Mouse (Mus musculus) liver, embryonic 13.5 days (tissue): ENCODE results near the gene Cd19. TPM values are rescaled to one million over a fixed set of nuclear protein-coding genes. Genes with fewer than 3 reads are reported as not detected.

Experiments used
- ATAC-seq: fragments of 200-750 bp; cut with Nextera tagmentation; 2 replicates; pipeline ENCODE4 v1.8.0; 2017; ENCODE audit warnings: low read depth, mild to moderate bottlenecking, moderate number of reproducible peaks, moderate library complexity
- DNase-seq: peaks from one replicate; pipeline ENCODE4 v3.0.0; 2022
- H3K27ac ChIP-seq: fragments of 300-500 bp; sonication (generic); 2 replicates; pipeline ENCODE4 v1.5.1; 2015; ENCODE audit warnings: moderate library complexity, mild to moderate bottlenecking, inconsistent platforms
- H3K27me3 ChIP-seq: fragments of 300-500 bp; sonication (generic); 2 replicates; pipeline ENCODE4 v1.6.1; 2015; ENCODE audit warnings: mild to moderate bottlenecking, inconsistent platforms
- H3K36me3 ChIP-seq: fragments of 300-500 bp; sonication (generic); 2 replicates; pipeline ENCODE4 v1.6.1; 2015; ENCODE audit warnings: mild to moderate bottlenecking, inconsistent platforms
- H3K4me1 ChIP-seq: fragments of 300-500 bp; sonication (generic); replicated peaks from 2 replicates; pipeline ENCODE4 v1.6.1; 2015; ENCODE audit warnings: inconsistent platforms
- H3K4me2 ChIP-seq: fragments of 300-500 bp; sonication (generic); 2 replicates; pipeline ENCODE4 v1.6.1; 2015; ENCODE audit warnings: inconsistent platforms, mild to moderate bottlenecking, moderate library complexity
- H3K4me3 ChIP-seq: fragments of 300-500 bp; sonication (generic); replicated peaks from 2 replicates; pipeline ENCODE4 v1.5.1; 2015; ENCODE audit warnings: mild to moderate bottlenecking, inconsistent platforms
- H3K9ac ChIP-seq: fragments of 300-500 bp; sonication (generic); 2 replicates; pipeline ENCODE4 v1.6.1; 2015; ENCODE audit warnings: mild to moderate bottlenecking, inconsistent platforms
- H3K9me3 ChIP-seq: fragments of 300-500 bp; sonication (generic); replicated peaks from 2 replicates; pipeline ENCODE4 v1.6.1; 2016; ENCODE audit warnings: inconsistent platforms
- WGBS: fragments of 180-500 bp; shearing (Covaris S2); methylation state at CpG from one replicate; pipeline ENCODE4 v1.1.7; 2015; ENCODE audit not compliant: insufficient replicate concordance; 5-methylcytosine and 5-hydroxymethylcytosine counted together
- polyA plus RNA-seq: library from polyadenylated mRNA; unstranded; fragments of >200 nt; fragmentation: Nextera tagmentation; extraction: Ambion mirVana; gene quantifications from 2 replicates; pipeline ENCODE4 v1.2.1, GENCODE M21; 2015

Cd19 gene
- polyA plus RNA-seq, 1 experiment from 2014 or later: 0.23 TPM

DNA sequence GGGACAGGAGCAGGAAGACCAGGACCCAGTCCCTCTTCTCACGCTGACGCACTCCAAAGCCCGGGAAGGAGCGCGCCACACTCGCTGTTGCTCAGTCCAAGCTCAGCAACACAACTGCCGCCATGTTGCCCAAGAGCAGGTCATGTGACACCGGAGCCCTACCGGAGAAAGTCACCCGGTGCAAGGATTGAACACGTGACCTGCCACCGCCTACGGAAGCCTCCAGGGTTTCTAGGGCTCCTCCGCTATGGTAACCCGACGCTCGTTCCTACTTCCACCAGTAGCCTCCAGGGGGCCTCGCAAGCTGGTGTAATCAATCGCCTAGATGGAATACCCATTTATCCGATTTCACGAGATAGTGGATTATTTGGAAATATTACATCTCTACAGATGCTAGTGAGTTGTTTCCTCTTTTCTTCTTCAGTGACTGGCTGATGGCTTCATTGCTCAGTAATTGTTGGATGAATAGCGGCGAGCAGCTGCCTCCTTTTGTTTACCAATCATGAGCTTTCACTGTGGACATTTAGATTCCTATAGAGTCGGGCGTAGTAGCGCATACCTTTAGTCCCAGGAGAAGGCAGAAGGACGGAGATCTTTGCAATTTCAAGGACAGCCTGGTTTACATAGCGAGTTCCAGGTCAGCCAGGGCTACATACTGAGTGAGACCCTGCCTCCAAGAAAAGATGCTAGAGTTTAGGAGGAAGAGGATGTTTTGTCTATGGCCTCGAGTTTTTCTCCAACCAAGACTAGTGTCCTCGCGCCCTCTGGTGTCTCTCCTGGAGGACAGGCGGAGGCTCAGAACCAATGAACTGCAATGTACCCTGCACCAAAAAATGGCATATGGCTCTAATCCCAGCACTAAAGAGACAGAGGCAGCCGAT is 37.2 kb downstream of the Cd19 start, which contains the start of gene Spns1:
Spns1 (minus strand) TSS at position 173 of the 881 bp plus-strand sequence.
- Histone ChIP-seq H3K36me3 (peaks cover 22% of the 10 kb centered on the region), H3K4me2 (peak within 1 kb of the TSS; percentile 96), H3K9ac (peak within 1 kb of the TSS; percentile 82), H3K27ac (peak within 1 kb of the TSS; percentile 71), H3K9me3 (no peaks in the 10 kb centered on the region), H3K4me3 (peak within 1 kb of the TSS; percentile 86), H3K4me1 (peaks cover 36% of the 10 kb centered on the region), H3K27me3 (no peaks in the 10 kb centered on the region)
- ATAC-seq: peak; percentile 92
- peak; percentile 94 for DNase-seq
- WGBS: under 1% methylated on average over 33 of the region's 33 CpGs

DNA sequence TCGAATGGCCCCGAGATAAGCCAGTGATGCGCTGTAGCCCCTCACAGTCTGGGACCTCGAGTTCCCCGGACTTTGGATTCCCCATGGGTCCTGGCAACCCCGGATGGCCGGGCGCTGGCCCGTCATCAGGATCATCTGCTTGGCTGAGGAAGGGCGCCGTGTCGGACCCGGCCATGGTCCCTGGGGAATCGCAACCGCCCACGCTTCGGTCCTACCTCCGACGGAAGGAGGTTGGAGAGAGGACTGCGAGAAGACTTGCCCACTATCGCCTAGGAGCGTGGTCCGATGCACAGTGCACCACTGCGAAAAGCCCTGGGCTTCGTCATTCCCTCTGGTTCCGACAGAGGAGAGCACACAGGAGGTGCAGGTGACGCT is 37.8 kb downstream of the Cd19 start:
- Histone ChIP-seq H3K4me2 (peak overlapping the region; percentile 96), H3K9ac (peak overlapping the region; percentile 82), H3K4me3 (peak overlapping the region; percentile 86), H3K36me3 (peaks cover 28% of the 10 kb centered on the region), H3K4me1 (peaks cover 36% of the 10 kb centered on the region), H3K27me3 (no peaks in the 10 kb centered on the region), H3K9me3 (no peaks in the 10 kb centered on the region), H3K27ac (peak overlapping the region; percentile 71)
- ATAC-seq: peak; percentile 61
- DNase-seq: no peak
- WGBS: under 1% methylated on average over 27 of the region's 27 CpGs

DNA sequence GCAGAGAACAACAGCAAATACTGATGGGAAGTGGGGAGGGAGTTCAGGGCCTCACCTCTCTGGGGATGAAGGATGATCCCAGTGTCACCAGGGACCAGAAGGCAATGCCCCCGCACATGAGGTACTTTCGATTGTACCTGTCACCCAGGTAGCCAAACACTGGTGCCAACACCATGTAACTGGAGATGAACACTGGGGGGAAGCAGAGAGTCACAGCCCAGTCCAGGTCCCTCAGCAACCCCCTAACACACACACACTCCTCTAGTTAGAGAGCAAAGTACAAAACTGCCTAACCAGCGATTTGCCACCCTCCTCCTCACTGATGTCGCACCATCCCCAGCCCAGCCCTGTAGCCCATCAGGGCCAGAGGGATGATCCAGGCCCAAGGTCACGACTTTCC is 39.7 kb downstream of the Cd19 start:
- H3K4me3 ChIP-seq: no peak overlapping the region
- no peaks in the 10 kb centered on the region for H3K27me3 ChIP-seq
- no peak overlapping the region for H3K9ac ChIP-seq
- no peak for DNase-seq
- peak overlapping the region; percentile 96 for H3K4me2 ChIP-seq
- peaks cover 38% of the 10 kb centered on the region for H3K4me1 ChIP-seq
- WGBS: 73% methylated on average over 5 of the region's 5 CpGs
- H3K27ac ChIP-seq: no peak overlapping the region
- H3K36me3 ChIP-seq: peaks cover 47% of the 10 kb centered on the region
- no peaks in the 10 kb centered on the region for H3K9me3 ChIP-seq
- ATAC-seq: no peak

DNA sequence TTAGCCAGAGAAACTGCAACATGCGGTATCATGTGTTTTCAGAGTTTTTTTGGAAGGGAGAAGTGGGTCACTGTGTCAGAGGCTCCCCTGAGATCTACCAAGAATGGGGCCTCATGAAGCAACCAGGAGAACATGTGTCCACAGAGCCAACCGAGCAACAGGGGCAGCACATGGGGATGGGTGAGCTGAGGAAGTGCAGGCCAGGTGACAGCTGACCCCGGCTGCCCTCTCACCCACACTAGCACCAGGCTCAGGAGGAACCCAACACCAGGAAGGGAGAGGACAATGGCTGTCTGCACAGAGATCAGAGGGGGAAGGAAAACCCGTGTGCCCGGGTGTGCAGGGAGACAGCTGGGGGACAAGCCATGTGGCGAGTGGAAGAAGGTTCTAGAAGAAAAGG is 40.2 kb downstream of the Cd19 start:
- H3K4me3 ChIP-seq: no peak overlapping the region
- no peak overlapping the region for H3K4me2 ChIP-seq
- 59% methylated on average over 6 of the region's 6 CpGs for WGBS
- peaks cover 52% of the 10 kb centered on the region for H3K36me3 ChIP-seq
- no peaks in the 10 kb centered on the region for H3K27me3 ChIP-seq
- DNase-seq (no peak), ATAC-seq (no peak)
- no peaks in the 10 kb centered on the region for H3K9me3 ChIP-seq
- no peak overlapping the region for H3K27ac ChIP-seq
- no peak overlapping the region for H3K9ac ChIP-seq
- peaks cover 43% of the 10 kb centered on the region for H3K4me1 ChIP-seq

DNA sequence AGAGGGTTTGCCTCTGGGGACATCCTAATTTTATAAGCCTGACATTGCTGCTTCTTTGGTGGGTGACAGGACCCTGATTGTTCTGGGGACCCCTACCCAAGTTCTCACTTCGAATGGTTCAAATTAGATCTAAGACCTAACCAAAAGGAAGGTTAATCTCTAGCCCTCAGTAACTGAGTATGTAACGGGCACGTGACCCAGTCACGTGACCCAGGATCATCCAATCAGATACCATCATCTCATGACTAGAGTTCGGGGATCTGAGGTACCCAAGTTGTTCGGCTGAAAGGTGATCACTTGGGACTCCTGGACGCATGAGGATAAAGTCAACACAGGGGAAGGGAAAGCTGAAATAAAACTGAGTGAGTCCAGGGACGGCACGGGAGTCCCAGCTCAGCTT is 41.7 kb downstream of the Cd19 start:
- H3K4me1 ChIP-seq: peaks cover 45% of the 10 kb centered on the region
- H3K27ac ChIP-seq: no peak overlapping the region
- 77% methylated on average over 9 of the region's 9 CpGs for WGBS
- peaks cover 54% of the 10 kb centered on the region for H3K36me3 ChIP-seq
- no peak overlapping the region for H3K4me2 ChIP-seq
- no peak overlapping the region for H3K9ac ChIP-seq
- DNase-seq: no peak
- H3K27me3 ChIP-seq: no peaks in the 10 kb centered on the region
- ATAC-seq: no peak
- H3K9me3 ChIP-seq: no peaks in the 10 kb centered on the region
- no peak overlapping the region for H3K4me3 ChIP-seq

DNA sequence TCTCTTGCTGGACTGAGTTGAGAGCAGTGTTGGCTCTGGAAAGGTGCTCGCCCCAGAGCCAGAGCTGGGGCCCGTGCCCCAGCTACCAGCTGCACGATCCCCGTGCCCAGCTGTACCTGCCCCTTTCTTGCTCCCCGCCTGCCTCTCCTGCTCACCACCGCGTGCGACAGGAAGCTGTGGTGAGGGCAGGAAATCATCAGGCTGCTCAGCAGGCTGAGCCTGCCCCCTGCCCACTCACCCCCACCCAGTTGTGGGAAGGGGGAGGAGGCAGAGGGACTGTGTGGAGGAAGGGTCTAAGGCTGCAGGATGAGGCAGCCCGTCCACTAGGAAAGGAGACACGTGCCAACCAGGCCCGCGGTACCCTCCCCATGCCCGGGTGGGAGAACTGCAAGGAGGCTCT is 45.3 kb downstream of the Cd19 start, which contains the start of gene Lat:
Lat (minus strand) TSS at position 178 of the 400 bp plus-strand sequence.
- H3K4me2 ChIP-seq: peak within 1 kb of the TSS; percentile 33
- H3K9me3 ChIP-seq: no peaks in the 10 kb centered on the region
- peaks cover 50% of the 10 kb centered on the region for H3K36me3 ChIP-seq
- H3K9ac ChIP-seq: peak within 1 kb of the TSS; percentile 33
- H3K27ac ChIP-seq: no peak within 1 kb of the TSS
- DNase-seq (no peak), ATAC-seq (peak; percentile 52)
- H3K4me1 ChIP-seq: peaks cover 13% of the 10 kb centered on the region
- H3K4me3 ChIP-seq: peak within 1 kb of the TSS; percentile 12; the same call in 1 of the 2 replicates
- no peaks in the 10 kb centered on the region for H3K27me3 ChIP-seq
- WGBS: 27% methylated on average over 13 of the region's 13 CpGs

DNA sequence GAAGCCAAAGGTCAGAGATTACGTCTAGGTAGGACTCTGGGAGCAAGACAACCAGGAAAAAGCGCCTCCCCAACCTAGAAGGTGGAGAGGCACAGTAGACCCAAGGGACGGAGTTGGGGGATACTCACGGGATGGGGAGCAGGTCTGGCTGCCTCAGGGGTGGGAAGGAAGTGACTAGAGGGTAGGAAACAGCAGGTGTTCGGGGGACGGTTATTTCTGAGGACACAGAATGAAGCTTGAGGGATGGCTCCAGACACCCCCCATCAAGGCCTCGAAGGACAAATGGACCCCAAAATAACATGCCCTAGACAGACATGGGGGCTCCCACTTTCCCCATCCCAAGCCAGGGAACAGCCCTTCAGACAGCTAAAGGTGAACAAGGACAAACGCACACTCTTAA is 46.3 kb downstream of the Cd19 start:
- DNase-seq (no peak), ATAC-seq (no peak)
- Histone ChIP-seq H3K4me3 (no peak overlapping the region), H3K9ac (peak overlapping the region; percentile 33; the same call in 1 of the 2 replicates), H3K36me3 (peaks cover 47% of the 10 kb centered on the region), H3K27ac (no peak overlapping the region), H3K27me3 (no peaks in the 10 kb centered on the region), H3K4me2 (no peak overlapping the region), H3K4me1 (peaks cover 18% of the 10 kb centered on the region), H3K9me3 (no peaks in the 10 kb centered on the region)
- WGBS: 61% methylated on average over 8 of the region's 8 CpGs

DNA sequence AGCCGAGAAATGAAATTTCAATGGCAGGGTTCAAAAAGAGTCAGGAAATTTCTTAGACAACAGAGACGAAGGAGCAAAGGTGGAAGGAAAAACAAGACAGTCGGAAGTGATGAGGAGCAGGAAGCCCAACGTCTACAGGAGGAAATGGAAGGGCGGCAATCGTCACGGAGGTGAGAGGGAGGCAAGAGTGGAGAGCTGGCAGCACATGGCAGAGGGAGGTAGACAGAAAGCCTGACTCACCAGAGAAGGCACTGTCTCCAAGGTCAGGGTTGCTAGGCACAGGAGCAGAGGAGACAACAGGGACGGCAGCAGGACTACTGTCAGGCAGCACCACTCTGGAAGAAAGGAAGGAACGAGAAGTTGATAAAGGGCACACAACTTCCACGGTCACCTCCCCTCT is 47.1 kb downstream of the Cd19 start:
- WGBS: 68% methylated on average over 10 of the region's 10 CpGs
- Histone ChIP-seq H3K36me3 (peaks cover 40% of the 10 kb centered on the region), H3K9me3 (no peaks in the 10 kb centered on the region)

DNA sequence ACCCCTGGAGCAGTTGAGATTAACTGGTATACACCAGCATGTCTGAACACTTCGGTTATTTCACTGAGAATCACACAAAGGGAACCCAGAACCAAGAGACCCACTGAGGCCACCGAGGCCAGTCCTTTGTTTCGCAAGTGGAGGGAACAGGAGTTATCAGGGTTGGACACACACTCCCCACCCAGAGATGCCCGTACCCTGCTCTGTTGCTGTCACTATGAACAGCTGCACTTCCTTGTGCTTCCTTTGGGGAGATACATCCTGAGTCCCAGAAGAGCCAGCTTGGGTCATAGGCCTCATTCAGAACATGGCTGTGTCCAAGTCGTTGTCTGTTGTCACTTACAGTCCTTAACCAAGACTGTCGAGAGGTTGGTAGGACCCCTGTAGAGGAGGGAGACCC is 51.7 kb downstream of the Cd19 start:
- H3K27me3 ChIP-seq: no peaks in the 10 kb centered on the region
- H3K4me3 ChIP-seq: no peak overlapping the region
- ATAC-seq: peak; percentile 61; the same call in 1 of the 2 replicates
- 0 out of 2 replicates have a peak, but pooled peaks cover 6% of the 10 kb centered on the region for H3K36me3 ChIP-seq
- no peak overlapping the region for H3K27ac ChIP-seq
- H3K9ac ChIP-seq: no peak overlapping the region
- peaks cover 36% of the 10 kb centered on the region for H3K4me1 ChIP-seq
- no peak for DNase-seq
- no peaks in the 10 kb centered on the region for H3K9me3 ChIP-seq
- 40% methylated on average over 6 of the region's 6 CpGs for WGBS
- no peak overlapping the region for H3K4me2 ChIP-seq

More for the DNA sequence above, 47.1 kb downstream of the Cd19 start:
- Histone ChIP-seq H3K4me3 (no peak overlapping the region), H3K4me2 (no peak overlapping the region), H3K27ac (no peak overlapping the region), H3K9ac (no peak overlapping the region), H3K4me1 (peaks cover 26% of the 10 kb centered on the region), H3K27me3 (no peaks in the 10 kb centered on the region)
- DNase-seq (no peak), ATAC-seq (no peak)

DNA sequence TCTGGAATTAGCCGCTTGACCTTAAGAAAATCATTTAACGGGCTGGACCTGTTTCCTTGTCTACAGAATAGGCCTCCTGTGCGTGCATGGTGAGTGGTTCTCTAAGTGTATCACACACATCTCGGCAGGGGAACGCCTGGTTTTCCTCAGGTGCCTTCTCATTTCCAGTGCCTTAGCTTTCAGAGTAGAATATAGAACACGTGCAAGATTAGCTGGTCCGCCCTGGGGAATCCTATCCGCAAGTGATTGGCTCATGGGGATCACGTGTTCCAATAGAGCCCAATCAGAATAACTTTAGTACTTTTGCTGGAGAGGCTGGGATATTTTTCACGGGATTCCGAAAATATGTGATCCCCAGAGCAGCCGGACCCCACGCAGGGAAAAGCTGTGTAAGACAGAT is 55.6 kb downstream of the Cd19 start:
- Histone ChIP-seq H3K9me3 (no peaks in the 10 kb centered on the region), H3K4me3 (no peak overlapping the region), H3K27me3 (no peaks in the 10 kb centered on the region), H3K27ac (no peak overlapping the region), H3K36me3 (0 out of 2 replicates have a peak, but pooled peaks cover 3% of the 10 kb centered on the region), H3K4me1 (peaks cover 76% of the 10 kb centered on the region), H3K9ac (no peak overlapping the region), H3K4me2 (no peak overlapping the region)
- WGBS: 70% methylated on average over 13 of the region's 13 CpGs
- DNase-seq: peak; percentile 28
- no peak for ATAC-seq
